Mouse (Mus musculus) hindbrain, embryonic 14.5 days (tissue): ENCODE results near the gene Cd274. TPM values are rescaled to one million over a fixed set of nuclear protein-coding genes. Genes with fewer than 3 reads are reported as not detected.

Source experiments
- ATAC-seq: fragments of 200-750 bp; cut with Nextera tagmentation; 2 replicates; pipeline ENCODE4 v1.8.0; 2017; ENCODE audit warnings: moderate number of reproducible peaks, mild to moderate bottlenecking, moderate TSS enrichment, moderate library complexity; ENCODE audit not compliant: low FRiP score
- DNase-seq: peaks from one replicate; pipeline ENCODE4 v3.0.0-alpha.2; 2015; ENCODE audit warnings: low spot score
- H3K27ac ChIP-seq: fragments of 300-500 bp; sonication (generic); 2 replicates; pipeline ENCODE4 v1.5.1; 2014; ENCODE audit warnings: mild to moderate bottlenecking, moderate library complexity
- H3K27me3 ChIP-seq: fragments of 300-500 bp; sonication (generic); 2 replicates; pipeline ENCODE4 v1.6.1; 2014; ENCODE audit warnings: mild to moderate bottlenecking, low read length, mixed read lengths; ENCODE audit not compliant: control insufficient read depth, insufficient read depth
- H3K36me3 ChIP-seq: fragments of 300-500 bp; sonication (generic); replicated peaks from 2 replicates; pipeline ENCODE4 v1.6.1; 2014; ENCODE audit not compliant: control insufficient read depth, insufficient read depth
- H3K4me1 ChIP-seq: fragments of 300-500 bp; sonication (generic); replicated peaks from 2 replicates; pipeline ENCODE4 v1.6.1; 2014; ENCODE audit warnings: antibody characterized with exemption, low read length, mixed read lengths; ENCODE audit not compliant: control insufficient read depth, insufficient read depth
- H3K4me2 ChIP-seq: fragments of 300-500 bp; sonication (generic); replicated peaks from 2 replicates; pipeline ENCODE4 v1.6.1; 2014; ENCODE audit warnings: mild to moderate bottlenecking, moderate library complexity
- H3K4me3 ChIP-seq: fragments of 300-500 bp; sonication (generic); replicated peaks from 2 replicates; pipeline ENCODE4 v1.5.1; 2014; ENCODE audit warnings: mild to moderate bottlenecking, low read length
- H3K9ac ChIP-seq: fragments of 300-500 bp; sonication (generic); 2 replicates; pipeline ENCODE4 v1.6.1; 2014
- H3K9me3 ChIP-seq: fragments of 300-500 bp; sonication (generic); 2 replicates; pipeline ENCODE4 v1.6.1; 2016; ENCODE audit warnings: low read length; ENCODE audit not compliant: control insufficient read depth
- WGBS: fragments of 180-500 bp; shearing (Covaris S2); extraction: QIAGEN DNeasy Blood & Tissue Kit; methylation state at CpG from one replicate; pipeline ENCODE4 v1.1.7; 2014; 5-methylcytosine and 5-hydroxymethylcytosine counted together
- polyA plus RNA-seq: library from polyadenylated mRNA; unstranded; fragments of >200 nt; fragmentation: Nextera tagmentation; extraction: Ambion mirVana; gene quantifications from 2 replicates; pipeline ENCODE4 v1.2.1, GENCODE M21; 2014

The Cd274 gene
- polyA plus RNA-seq, 1 experiment from 2014 or later: 0.48 TPM

DNA sequence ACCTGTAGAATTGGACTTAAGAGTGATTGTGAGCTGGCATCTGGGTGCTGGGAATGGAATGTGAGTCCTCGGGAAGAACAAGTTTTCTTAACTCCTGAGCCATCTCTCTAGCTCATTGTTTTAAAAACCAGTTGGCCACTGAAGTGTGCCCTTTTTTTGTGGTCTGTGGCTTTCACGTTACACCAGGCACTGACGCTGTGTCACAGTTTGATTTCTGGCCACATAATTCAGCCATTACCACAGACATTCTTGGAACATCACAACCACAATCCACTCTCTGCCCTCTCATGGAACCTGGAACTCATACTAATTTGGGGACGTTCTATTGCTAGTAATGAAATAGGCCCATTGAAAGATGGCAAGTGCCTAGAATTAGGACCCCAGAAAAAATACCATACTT lies 26.2 kb upstream of the Cd274 start:
- no peak for ATAC-seq
- Histone ChIP-seq H3K4me2 (no peak overlapping the region), H3K27me3 (no peaks in the 10 kb centered on the region)

DNA sequence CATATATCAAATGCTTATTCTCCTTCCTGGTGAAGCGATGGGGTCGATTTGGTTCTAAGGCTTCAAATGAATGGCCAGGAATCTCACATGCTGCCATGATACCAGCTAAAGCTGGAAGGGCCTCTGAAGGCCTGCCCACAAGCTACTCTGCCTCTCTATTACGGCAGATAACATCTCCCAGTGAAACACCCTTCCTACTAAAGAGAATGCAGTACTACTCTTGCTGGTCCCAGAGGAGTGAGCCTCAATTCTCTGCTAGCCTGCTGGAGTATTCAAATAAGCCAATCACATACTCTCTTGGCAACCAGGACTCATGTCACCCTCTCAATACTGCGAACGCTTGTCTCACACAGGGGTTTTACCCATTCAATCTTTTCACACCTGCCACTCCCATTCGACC lies 25.0 kb upstream of the Cd274 start:
- H3K27ac ChIP-seq: no peak overlapping the region
- DNase-seq: no peak
- no peak overlapping the region for H3K4me2 ChIP-seq
- H3K27me3 ChIP-seq: no peaks in the 10 kb centered on the region
- WGBS: 89% methylated on average over 6 of the region's 6 CpGs
- H3K4me1 ChIP-seq: no peaks in the 10 kb centered on the region
- H3K9me3 ChIP-seq: no peaks in the 10 kb centered on the region
- no peak overlapping the region for H3K4me3 ChIP-seq
- no peak for ATAC-seq
- H3K36me3 ChIP-seq: no peaks in the 10 kb centered on the region
- no peak overlapping the region for H3K9ac ChIP-seq

More for the DNA sequence above, 26.2 kb upstream of the Cd274 start:
- no peak for DNase-seq
- no peaks in the 10 kb centered on the region for H3K4me1 ChIP-seq
- WGBS: 89% methylated on average over 4 of the region's 4 CpGs
- no peaks in the 10 kb centered on the region for H3K9me3 ChIP-seq
- no peak overlapping the region for H3K4me3 ChIP-seq
- H3K9ac ChIP-seq: no peak overlapping the region
- H3K27ac ChIP-seq: no peak overlapping the region
- no peaks in the 10 kb centered on the region for H3K36me3 ChIP-seq

DNA sequence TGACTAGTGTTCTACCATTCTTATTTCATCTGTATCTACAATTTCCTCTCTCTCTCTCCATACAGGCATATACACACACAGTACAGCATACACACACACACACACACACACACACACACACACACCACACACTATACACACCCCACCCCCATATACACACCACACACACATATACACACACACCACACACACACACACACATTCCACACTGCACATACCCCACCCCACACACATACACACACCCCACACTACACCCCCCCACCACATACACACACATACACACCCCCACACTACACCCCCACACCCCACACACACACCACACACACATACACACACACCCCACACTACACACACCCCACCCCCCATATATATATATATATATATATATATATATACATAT lies 22.4 kb upstream of the Cd274 start:
- Histone ChIP-seq H3K4me2 (no peak overlapping the region), H3K4me3 (no peak overlapping the region), H3K4me1 (no peaks in the 10 kb centered on the region), H3K9ac (no peak overlapping the region), H3K27me3 (no peaks in the 10 kb centered on the region), H3K27ac (no peak overlapping the region), H3K9me3 (no peaks in the 10 kb centered on the region), H3K36me3 (peaks cover 2% of the 10 kb centered on the region)
- DNase-seq (no peak), ATAC-seq (no peak)

DNA sequence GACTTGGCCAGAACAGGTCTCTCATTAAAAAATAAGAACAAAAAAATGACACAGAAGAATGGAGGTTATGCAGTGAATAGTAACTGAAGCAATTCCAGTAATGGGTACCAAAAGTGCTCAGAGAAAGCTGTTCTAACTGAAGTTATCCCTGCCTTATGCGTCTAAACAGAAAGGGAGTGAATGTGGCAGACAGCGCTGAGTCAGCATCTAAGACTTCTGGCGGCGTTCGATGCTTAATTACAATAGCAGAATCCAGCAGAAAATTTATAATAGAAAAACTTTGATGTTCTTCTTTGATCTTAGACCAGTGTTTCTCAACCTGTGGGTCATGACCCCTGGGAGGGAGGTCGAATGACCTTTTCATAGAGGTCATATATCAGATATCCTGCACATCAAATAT lies 21.6 kb upstream of the Cd274 start:
- H3K4me1 ChIP-seq: no peaks in the 10 kb centered on the region
- H3K27me3 ChIP-seq: no peaks in the 10 kb centered on the region
- WGBS: 80% methylated on average over 6 of the region's 6 CpGs
- peaks cover 7% of the 10 kb centered on the region for H3K36me3 ChIP-seq
- H3K9me3 ChIP-seq: no peaks in the 10 kb centered on the region
- no peak for ATAC-seq
- H3K4me2 ChIP-seq: no peak overlapping the region
- no peak for DNase-seq
- H3K4me3 ChIP-seq: no peak overlapping the region
- no peak overlapping the region for H3K27ac ChIP-seq
- H3K9ac ChIP-seq: no peak overlapping the region

DNA sequence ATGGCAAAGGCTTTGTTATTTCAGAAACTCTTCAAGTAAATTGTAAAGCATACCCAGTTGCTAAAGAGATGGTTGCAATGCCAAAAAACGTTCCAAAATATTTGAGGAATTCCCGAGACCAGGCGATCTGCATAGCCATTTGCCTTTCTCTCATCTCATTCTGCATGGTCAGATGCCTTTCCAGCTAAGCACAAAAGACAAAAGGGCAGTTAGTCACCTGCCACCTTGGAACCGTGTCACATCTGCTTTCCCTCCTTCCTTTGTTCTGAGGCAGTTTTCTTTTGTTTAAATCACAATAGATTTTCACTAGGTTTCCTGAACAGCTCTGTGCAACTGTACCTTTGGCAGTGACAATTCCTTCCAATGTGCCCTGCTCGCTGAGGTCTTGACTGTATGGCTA lies 16.3 kb upstream of the Cd274 start:
- WGBS: 20% methylated on average over 5 of the region's 5 CpGs
- no peak overlapping the region for H3K4me2 ChIP-seq
- H3K4me3 ChIP-seq: no peak overlapping the region
- peaks cover 6% of the 10 kb centered on the region; the same call in 1 of the 2 replicates for H3K4me1 ChIP-seq
- peaks cover 7% of the 10 kb centered on the region for H3K36me3 ChIP-seq
- no peak overlapping the region for H3K9ac ChIP-seq
- DNase-seq (no peak), ATAC-seq (no peak)
- H3K27me3 ChIP-seq: no peaks in the 10 kb centered on the region
- no peaks in the 10 kb centered on the region for H3K9me3 ChIP-seq
- no peak overlapping the region for H3K27ac ChIP-seq

- WGBS: 5% methylated on average over 20 of the region's 20 CpGs
- peak; percentile 62; the same call in 1 of the 2 replicates for ATAC-seq
- Histone ChIP-seq H3K9me3 (no peaks in the 10 kb centered on the region), H3K9ac (peak overlapping the region; percentile 24; the same call in 1 of the 2 replicates), H3K4me2 (peak overlapping the region; percentile 58), H3K4me1 (peaks cover 6% of the 10 kb centered on the region; the same call in 1 of the 2 replicates), H3K27me3 (no peaks in the 10 kb centered on the region), H3K27ac (no peak overlapping the region), H3K36me3 (peaks cover 23% of the 10 kb centered on the region), H3K4me3 (peak overlapping the region; percentile 18)
- peak; percentile 92 for DNase-seq
Observed at GRCm38 (mm10) chr19:29354895-29355877, 12.1 kb upstream of the Cd274 start.

- DNase-seq (no peak), ATAC-seq (no peak)
- Histone ChIP-seq H3K9me3 (no peaks in the 10 kb centered on the region), H3K4me1 (peaks cover 13% of the 10 kb centered on the region), H3K4me2 (no peak overlapping the region), H3K36me3 (peaks cover 22% of the 10 kb centered on the region), H3K27me3 (no peaks in the 10 kb centered on the region), H3K4me3 (no peak overlapping the region), H3K9ac (no peak overlapping the region), H3K27ac (no peak overlapping the region)
- WGBS: 87% methylated on average over 11 of the region's 11 CpGs
Observed at GRCm38 (mm10) chr19:29356281-29356680, 11.0 kb upstream of the Cd274 start.

DNA sequence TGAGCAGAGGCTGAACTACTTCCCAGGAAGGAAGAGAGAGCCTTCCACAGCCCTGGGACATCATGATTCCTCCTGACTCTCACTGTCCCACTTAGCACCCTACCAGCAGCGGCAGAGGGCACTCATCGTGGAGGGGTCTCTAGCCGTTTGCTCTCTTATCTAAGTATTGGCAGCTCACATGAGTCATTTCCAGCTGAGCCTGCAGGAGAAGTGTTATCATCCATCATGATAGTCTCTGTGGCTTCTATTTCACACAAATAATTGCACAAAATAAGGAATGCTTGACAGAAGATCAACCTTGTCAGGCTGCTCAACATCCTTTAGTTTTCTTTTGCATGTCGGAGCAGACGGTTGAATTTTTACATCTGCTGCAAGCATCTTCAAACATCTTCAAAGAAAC lies 7.0 kb upstream of the Cd274 start:
- no peak overlapping the region for H3K9ac ChIP-seq
- H3K4me2 ChIP-seq: peak overlapping the region; percentile 76; the same call in 1 of the 2 replicates
- no peak overlapping the region for H3K4me3 ChIP-seq

GRCm38 (mm10) chr19:29361468-29362130 lies 5.7 kb upstream of the Cd274 start:
- peaks cover 22% of the 10 kb centered on the region for H3K36me3 ChIP-seq
- H3K9me3 ChIP-seq: no peaks in the 10 kb centered on the region
- H3K27ac ChIP-seq: peak overlapping the region; percentile 71
- H3K27me3 ChIP-seq: no peaks in the 10 kb centered on the region
- ATAC-seq (peak; percentile 100), DNase-seq (peak; percentile 91)
- peak overlapping the region; percentile 85 for H3K9ac ChIP-seq
- 2% methylated on average over 33 of the region's 33 CpGs for WGBS
- peaks cover 15% of the 10 kb centered on the region for H3K4me1 ChIP-seq
- peak overlapping the region; percentile 68 for H3K4me3 ChIP-seq
- H3K4me2 ChIP-seq: peak overlapping the region; percentile 76

More for the DNA sequence above, 7.0 kb upstream of the Cd274 start:
- H3K27ac ChIP-seq: no peak overlapping the region
- 81% methylated on average over 5 of the region's 5 CpGs for WGBS
- DNase-seq: no peak
- peaks cover 22% of the 10 kb centered on the region for H3K36me3 ChIP-seq
- no peak for ATAC-seq
- peaks cover 19% of the 10 kb centered on the region for H3K4me1 ChIP-seq
- no peaks in the 10 kb centered on the region for H3K27me3 ChIP-seq
- H3K9me3 ChIP-seq: no peaks in the 10 kb centered on the region
